Mouse (Mus musculus) heart, postnatal 0 days (tissue): ENCODE data around the gene Nrxn3.

Experiments used
- CTCF ChIP-seq: IDR thresholded peaks from 2 replicates; pipeline ENCODE4 v1.5.1; 2016; ENCODE audit warnings: antibody characterized with exemption, control low read depth, low read depth
- EP300 ChIP-seq: IDR thresholded peaks from 2 replicates; pipeline ENCODE4 v1.6.1; 2016; ENCODE audit warnings: antibody characterized with exemption, low read depth

GRCm38 (mm10) chr12:90063443-90063842, 1340.8 kb downstream of the Nrxn3 start:
- TF ChIP-seq CTCF (no peak), EP300 (no peak)
